Mouse (Mus musculus) CH12.LX (cell line): ENCODE data around the gene Npm1. TPM values are rescaled to one million over a fixed set of nuclear protein-coding genes. Genes with fewer than 3 reads are reported as not detected.
A peak's percentile ranks its signal among the peaks of the same experiment; 100 is the strongest.

ENCODE experiments used
- DNase-seq: peaks from one replicate; pipeline ENCODE4 v3.0.0-alpha.2; 2013; ENCODE audit errors: extremely low read depth
- H3K27ac ChIP-seq: 2 replicates; pipeline ENCODE4 v1.5.1; 2012; ENCODE audit warnings: low read depth, mild to moderate bottlenecking, control low read depth, moderate library complexity; ENCODE audit not compliant: insufficient read depth
- H3K27me3 ChIP-seq: replicated peaks from 2 replicates; pipeline ENCODE3; 2012; ENCODE audit warnings: inconsistent platforms
- H3K36me3 ChIP-seq, 2 experiments: replicated peaks in 1 of 2; 2 replicates each; pipeline versions ENCODE3 to v1.6.1; 2012; ENCODE audit warnings: inconsistent platforms in 1 of 2, low read length in 1 of 2, mild to moderate bottlenecking in 1 of 2, mixed read lengths in 1 of 2, moderate library complexity in 1 of 2; ENCODE audit not compliant: control insufficient read depth in 1 of 2, insufficient read depth in 1 of 2
- H3K4me1 ChIP-seq, 2 experiments: 2 replicates each; pipeline ENCODE4 v1.6.1; 2012; ENCODE audit warnings: inconsistent platforms in 1 of 2, moderate library complexity in 1 of 2; ENCODE audit not compliant: insufficient read depth in 2 of 2, control insufficient read depth in 1 of 2
- H3K4me2 ChIP-seq: 2 replicates; pipeline ENCODE4 v1.6.1; 2012; ENCODE audit warnings: low read depth, mild to moderate bottlenecking, control low read depth; ENCODE audit not compliant: poor library complexity, insufficient read depth, severe bottlenecking
- H3K4me3 ChIP-seq, 3 experiments: fragments of 150-350 bp in 1 of 3; sonication (generic) in 1 of 3; replicated peaks in 1 of 3; 2 replicates each; pipeline versions ENCODE3 to v1.5.1; 2011 to 2012; ENCODE audit warnings: low read depth in 2 of 3, low read length in 2 of 3, mild to moderate bottlenecking in 2 of 3, moderate library complexity in 2 of 3, control low read depth in 1 of 3, improper control_type of control experiment in 1 of 3, inconsistent platforms in 1 of 3, mixed read lengths in 1 of 3; ENCODE audit not compliant: poor library complexity in 1 of 3
- H3K79me2 ChIP-seq: replicated peaks from 2 replicates; pipeline ENCODE4 v1.6.1; 2012; ENCODE audit warnings: mild to moderate bottlenecking, moderate library complexity; ENCODE audit not compliant: control insufficient read depth, poor library complexity, insufficient read depth, severe bottlenecking; ENCODE audit errors: extremely low read depth
- H3K9ac ChIP-seq: 2 replicates; pipeline ENCODE4 v1.6.1; 2012; ENCODE audit warnings: low read depth, mild to moderate bottlenecking, control low read depth, moderate library complexity; ENCODE audit not compliant: insufficient read depth
- H3K9me3 ChIP-seq: replicated peaks from 2 replicates; pipeline ENCODE3; 2012; ENCODE audit warnings: low read length, inconsistent platforms, mixed read lengths
- BHLHE40 ChIP-seq: IDR thresholded peaks from 2 replicates; pipeline ENCODE4 v1.6.1; 2011; ENCODE audit warnings: mild to moderate bottlenecking, low read depth, low read length, improper control_type of control experiment
- CHD1 ChIP-seq: IDR thresholded peaks from 2 replicates; pipeline ENCODE4 v1.6.1; 2012; ENCODE audit warnings: low read depth, low read length, improper control_type of control experiment, inconsistent platforms
- CHD2 ChIP-seq: IDR thresholded peaks from 2 replicates; pipeline ENCODE4 v1.6.1; 2011; ENCODE audit warnings: low read length, improper control_type of control experiment
- CTCF ChIP-seq, 2 experiments: IDR thresholded peaks in 1 of 2; conservative IDR thresholded peaks in 1 of 2; 2 replicates each; pipeline ENCODE4 v1.5.1; 2011 to 2012; ENCODE audit warnings: low read depth in 2 of 2, low read length in 2 of 2, improper control_type of control experiment in 1 of 2, inconsistent platforms in 1 of 2, mild to moderate bottlenecking in 1 of 2, moderate library complexity in 1 of 2
- E2F4 ChIP-seq: IDR thresholded peaks from 2 replicates; pipeline ENCODE4 v1.6.1; 2011; ENCODE audit warnings: low read depth, low read length, improper control_type of control experiment; ENCODE audit not compliant: insufficient replicate concordance
- ELF1 ChIP-seq: IDR thresholded peaks from 2 replicates; pipeline ENCODE4 v1.6.1; 2014; ENCODE audit warnings: low read depth, mild to moderate bottlenecking, inconsistent platforms, low read length, improper control_type of control experiment
- EP300 ChIP-seq: IDR thresholded peaks from 2 replicates; pipeline ENCODE4 v1.6.1; 2011; ENCODE audit warnings: low read length, improper control_type of control experiment
- ETS1 ChIP-seq: conservative IDR thresholded peaks from 2 replicates; pipeline ENCODE4 v1.6.1; 2012; ENCODE audit warnings: low read depth, mild to moderate bottlenecking, inconsistent platforms, low read length, improper control_type of control experiment, moderate library complexity
- GABPA ChIP-seq: IDR thresholded peaks from 2 replicates; pipeline ENCODE4 v1.6.1; 2012; ENCODE audit warnings: low read depth, low read length, improper control_type of control experiment, inconsistent platforms; ENCODE audit not compliant: insufficient replicate concordance
- HCFC1 ChIP-seq: IDR thresholded peaks from 2 replicates; pipeline ENCODE4 v1.6.1; 2012; ENCODE audit warnings: low read depth, mild to moderate bottlenecking, inconsistent platforms, low read length, improper control_type of control experiment
- IRF4 ChIP-seq: IDR thresholded peaks from 2 replicates; pipeline ENCODE4 v1.6.1; 2014; ENCODE audit warnings: low read depth, mild to moderate bottlenecking, inconsistent platforms, low read length, improper control_type of control experiment
- JUN ChIP-seq: IDR thresholded peaks from 2 replicates; pipeline ENCODE4 v1.6.1; 2011; ENCODE audit warnings: low read depth, mild to moderate bottlenecking, low read length, improper control_type of control experiment, moderate library complexity; ENCODE audit not compliant: insufficient read depth
- JUND ChIP-seq: conservative IDR thresholded peaks from 2 replicates; pipeline ENCODE4 v1.6.1; 2011; ENCODE audit warnings: low read depth, low read length, improper control_type of control experiment
- KAT2A ChIP-seq: IDR thresholded peaks from 2 replicates; pipeline ENCODE4 v1.6.1; 2012; ENCODE audit warnings: low read length, improper control_type of control experiment, inconsistent platforms; ENCODE audit not compliant: insufficient replicate concordance
- MAFK ChIP-seq: IDR thresholded peaks from 2 replicates; pipeline ENCODE4 v1.6.1; 2011; ENCODE audit warnings: low read length, improper control_type of control experiment; ENCODE audit not compliant: insufficient replicate concordance
- MAX ChIP-seq: IDR thresholded peaks from 2 replicates; pipeline ENCODE4 v1.6.1; 2011; ENCODE audit warnings: low read length, improper control_type of control experiment
- MAZ ChIP-seq: IDR thresholded peaks from 2 replicates; pipeline ENCODE4 v1.6.1; 2012; ENCODE audit warnings: low read depth, mild to moderate bottlenecking, inconsistent platforms, low read length, improper control_type of control experiment, moderate library complexity
- MEF2A ChIP-seq: IDR thresholded peaks from 2 replicates; pipeline ENCODE4 v1.6.1; 2014; ENCODE audit warnings: low read depth, mild to moderate bottlenecking, inconsistent platforms, low read length, improper control_type of control experiment, borderline replicate concordance
- MXI1 ChIP-seq: IDR thresholded peaks from 2 replicates; pipeline ENCODE4 v1.6.1; 2011; ENCODE audit warnings: mild to moderate bottlenecking, low read depth, low read length, improper control_type of control experiment
- MYC ChIP-seq: IDR thresholded peaks from 2 replicates; pipeline ENCODE4 v1.6.1; 2011; ENCODE audit warnings: low read depth, mild to moderate bottlenecking, improper control_type of control experiment, low read length
- NELFE ChIP-seq: IDR thresholded peaks from 2 replicates; pipeline ENCODE4 v1.6.1; 2011; ENCODE audit warnings: low read depth, low read length, improper control_type of control experiment
- NRF1 ChIP-seq: IDR thresholded peaks from 2 replicates; pipeline ENCODE4 v1.6.1; 2014; ENCODE audit warnings: low read depth, mild to moderate bottlenecking, inconsistent platforms, low read length, improper control_type of control experiment, moderate library complexity
- PAX5 ChIP-seq: IDR thresholded peaks from 2 replicates; pipeline ENCODE4 v1.6.1; 2012; ENCODE audit warnings: low read length, inconsistent platforms, mixed read lengths
- POLR2A ChIP-seq: IDR thresholded peaks from 2 replicates; pipeline ENCODE4 v1.6.1; 2011; ENCODE audit warnings: low read depth, mild to moderate bottlenecking, improper control_type of control experiment, low read length
- POLR2AphosphoS2 ChIP-seq: IDR thresholded peaks from 2 replicates; pipeline ENCODE4 v1.6.1; 2011; ENCODE audit warnings: low read depth, low read length, improper control_type of control experiment
- RAD21 ChIP-seq: IDR thresholded peaks from 2 replicates; pipeline ENCODE4 v1.6.1; 2011; ENCODE audit warnings: low read depth, mild to moderate bottlenecking, low read length, improper control_type of control experiment, moderate library complexity
- RCOR1 ChIP-seq: conservative IDR thresholded peaks from 2 replicates; pipeline ENCODE4 v1.6.1; 2012; ENCODE audit warnings: low read depth, mild to moderate bottlenecking, inconsistent platforms, low read length, improper control_type of control experiment
- SIN3A ChIP-seq: IDR thresholded peaks from 2 replicates; pipeline ENCODE4 v1.6.1; 2012; ENCODE audit warnings: low read length, improper control_type of control experiment, inconsistent platforms
- SMC3 ChIP-seq: IDR thresholded peaks from 2 replicates; pipeline ENCODE4 v1.6.1; 2011; ENCODE audit warnings: low read depth, low read length, improper control_type of control experiment
- TBP ChIP-seq: conservative IDR thresholded peaks from 2 replicates; pipeline ENCODE4 v1.6.1; 2011; ENCODE audit warnings: low read depth, low read length, improper control_type of control experiment
- TCF12 ChIP-seq: IDR thresholded peaks from 2 replicates; pipeline ENCODE4 v1.6.1; 2014; ENCODE audit warnings: low read depth, mild to moderate bottlenecking, inconsistent platforms, low read length, improper control_type of control experiment
- UBTF ChIP-seq: IDR thresholded peaks from 2 replicates; pipeline ENCODE4 v1.6.1; 2012; ENCODE audit warnings: low read depth, mild to moderate bottlenecking, inconsistent platforms, low read length, improper control_type of control experiment, moderate library complexity
- USF1 ChIP-seq: IDR thresholded peaks from 2 replicates; pipeline ENCODE4 v1.6.1; 2014; ENCODE audit warnings: low read depth, mild to moderate bottlenecking, inconsistent platforms, low read length, improper control_type of control experiment
- USF2 ChIP-seq: conservative IDR thresholded peaks from 2 replicates; pipeline ENCODE4 v1.6.1; 2011; ENCODE audit warnings: low read depth, low read length, improper control_type of control experiment
- ZC3H11A ChIP-seq: IDR thresholded peaks from 2 replicates; pipeline ENCODE4 v1.6.1; 2012; ENCODE audit warnings: low read depth, mild to moderate bottlenecking, inconsistent platforms, low read length, improper control_type of control experiment
- ZKSCAN1 ChIP-seq: IDR thresholded peaks from 2 replicates; pipeline ENCODE4 v1.6.1; 2012; ENCODE audit warnings: low read depth, inconsistent platforms, low read length, improper control_type of control experiment, borderline replicate concordance
- ZMIZ1 ChIP-seq: IDR thresholded peaks from 2 replicates; pipeline ENCODE4 v1.6.1; 2012; ENCODE audit warnings: low read depth, mild to moderate bottlenecking, inconsistent platforms, low read length, improper control_type of control experiment
- ZNF384 ChIP-seq: IDR thresholded peaks from 2 replicates; pipeline ENCODE4 v1.6.1; 2012; ENCODE audit warnings: low read depth, low read length, improper control_type of control experiment, inconsistent platforms
- dilution Hi-C: fragments of 300-500 bp; cut with MboI; formaldehyde crosslinking; loops from 2 replicates; pipeline ENCODE4 v1.14.3; 2020; ENCODE audit warnings: low sequenced_read_pairs; ENCODE audit not compliant: extremely low pct_unique_long_range_greater_than_20kb, extremely low pct_ligation_motif_present
- in situ Hi-C: fragments of 300-500 bp; cut with MboI; formaldehyde crosslinking; loops from 3 replicates; pipeline ENCODE4 v1.14.3; 2019; ENCODE audit warnings: low sequenced_read_pairs, low pct_ligation_motif_present, low pct_unique_long_range_greater_than_20kb, mixed read lengths
- polyA plus RNA-seq: library from polyadenylated mRNA; unstranded; fragments of >175 nt; gene quantifications from 2 replicates; pipeline ENCODE4 v1.2.1, GENCODE M21; 2012; ENCODE audit warnings: low read depth; ENCODE audit not compliant: insufficient read length
- total RNA-seq, 2 experiments: library from RNA; depleted of rRNA; stranded (reverse); fragments of 300-350 nt in 1 of 2; fragments of >200 nt in 1 of 2; gene quantifications; 2 replicates each; pipeline ENCODE4 v1.2.3; 2012 to 2014

The Npm1 gene
- total and polyA plus RNA-seq, 3 experiments, result 3,603 to 8,076 (median 6,953) TPM

DNA sequence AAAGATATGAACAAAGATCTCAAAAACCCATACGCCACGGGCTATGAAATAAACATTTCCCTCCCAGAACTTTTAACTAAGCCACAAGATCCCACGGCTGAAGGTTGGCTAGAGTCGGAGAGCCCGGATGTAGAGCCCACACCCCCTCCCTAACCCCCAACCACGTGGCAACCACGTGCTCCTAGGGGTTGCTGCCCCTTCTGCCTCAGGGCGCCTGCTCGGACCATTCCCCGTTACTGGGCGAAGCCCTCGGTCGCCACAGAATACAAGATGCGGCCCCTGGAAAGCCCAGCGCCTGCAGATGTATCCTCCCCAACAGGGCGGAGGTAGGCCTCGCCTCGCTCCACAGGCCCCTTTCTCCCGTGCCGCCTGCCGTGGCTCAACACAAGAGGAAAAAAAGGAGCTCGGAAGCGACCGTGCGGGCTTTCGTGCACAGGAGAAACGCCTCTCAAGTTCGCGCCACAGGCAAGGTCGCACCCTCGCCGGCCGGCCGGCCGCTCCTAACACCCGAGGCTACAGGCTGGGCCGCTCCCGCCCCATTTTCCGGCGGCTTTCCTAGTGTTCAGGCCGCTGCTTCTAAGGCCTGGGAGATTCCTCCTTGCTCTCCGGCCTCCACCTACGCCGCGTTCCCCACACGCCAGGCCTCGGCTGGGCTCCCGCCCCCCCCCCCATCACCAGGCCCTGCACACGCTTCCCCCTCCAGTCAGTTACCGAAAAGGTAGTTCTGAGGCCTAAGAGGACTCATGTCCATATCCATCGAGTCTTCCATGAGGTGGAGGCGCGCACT, 602 bp downstream of the Npm1 start:
- TF ChIP-seq ZKSCAN1 (no peak), MAFK (no peak), NELFE (no peak), UBTF (no peak), CTCF (conservative IDR thresholded peaks at IDR 0.05 in 1 of 2, IDR thresholded peaks at IDR 0.05 in 1 of 2; ENCODE audit: low read depth in 2 of 2, low read length in 2 of 2) (no peak), ELF1 (no peak), POLR2A (peak; percentile 13), MEF2A (0 out of 2 replicates have a peak, but pooled peaks have one; percentile 10), NRF1 (peak; percentile 58), USF1 (peak; percentile 83), ZNF384 (no peak), E2F4 (no peak), RAD21 (no peak), HCFC1 (peak; percentile 58), SMC3 (no peak), PAX5 (no peak), BHLHE40 (peak; percentile 85), JUND (no peak), EP300 (no peak), SIN3A (peak; percentile 90), CHD1 (peak; percentile 82; the same call in 1 of the 2 replicates), TBP (no peak), IRF4 (peak; percentile 4; the same call in 1 of the 2 replicates), TCF12 (0 out of 2 replicates have a peak, but pooled peaks have one; percentile 17), GABPA (no peak), RCOR1 (peak; percentile 78; the same call in 1 of the 2 replicates), POLR2AphosphoS2 (peak; percentile 89; the same call in 1 of the 2 replicates), MAX (peak; percentile 100), ZMIZ1 (0 out of 2 replicates have a peak, but pooled peaks have one; percentile 67), MAZ (peak; percentile 54), CHD2 (peak; percentile 47; the same call in 1 of the 2 replicates), KAT2A (no peak), MXI1 (peak; percentile 100), ETS1 (no peak), USF2 (peak; percentile 61), JUN (no peak), ZC3H11A (no peak), MYC (peak; percentile 100)
- Histone ChIP-seq H3K4me2 (peak overlapping the region; percentile 35; the same call in 1 of the 2 replicates), H3K9me3 (no peaks in the 10 kb centered on the region), H3K27me3 (no peaks in the 10 kb centered on the region), H3K4me3 (peak overlapping the region; percentile 71 to 86 (median 74)), H3K36me3 (peaks cover 22 to 48% of the 10 kb centered on the region in 2 experiments), H3K4me1 (peaks cover 3 to 23% of the 10 kb centered on the region in 2 experiments; a peak in 3 of 4 replicates), H3K9ac (peak overlapping the region; percentile 94), H3K79me2 (peaks cover 49% of the 10 kb centered on the region), H3K27ac (peak overlapping the region; percentile 43; the same call in 1 of the 2 replicates)
- peak; percentile 87 for DNase-seq
- dilution Hi-C loops (no loop called here), in situ Hi-C loops (no loop called here)
